Mouse (Mus musculus) spleen, adult 10 weeks (tissue): ENCODE data around the gene Zfp280d. TPM values are rescaled to one million over a fixed set of nuclear protein-coding genes. Genes with fewer than 3 reads are reported as not detected.

Experiments used
- polyA plus RNA-seq: library from polyadenylated mRNA; stranded (reverse); fragments of 350-450 nt; fragmentation: Illumina TruSeq; extraction: RNeasy Lipid Tissue Mini Kit (QIAGEN cat#74804); gene quantifications from one replicate; pipeline ENCODE4 v1.2.3, GENCODE M21; 2015; ENCODE audit warnings: low replicate concordance; ENCODE audit not compliant: insufficient read depth

The Zfp280d gene
- polyA plus RNA-seq, result 60.3 TPM

GRCm38 (mm10) chr9:72274677-72275076, at the start of gene Zfp280d:
Gene Zfp280d, plus strand, starts transcription at chr9:72274860.

Other genes starting within 250 kb of the Zfp280d start
- gene Tcf12, start 163.0 kb upstream of the Zfp280d start, polyA plus RNA-seq, result 77.1 TPM
- gene Mns1, start 163.2 kb downstream of the Zfp280d start, polyA plus RNA-seq, result 10.6 TPM
- gene Tex9, start 217.4 kb downstream of the Zfp280d start, polyA plus RNA-seq, result 33.1 TPM